Mouse (Mus musculus) erythroblast, embryonic 14.5 days (primary cell): ENCODE results near the gene Tbc1d8.

Experiments used
- GATA1 ChIP-seq: IDR thresholded peaks from 2 replicates; pipeline ENCODE4 v1.6.1; 2012; ENCODE audit warnings: low read length, inconsistent platforms, mixed read lengths
- TAL1 ChIP-seq: IDR thresholded peaks from 3 replicates; pipeline ENCODE4 v1.6.1; 2012; ENCODE audit warnings: low read length, inconsistent platforms, mixed read lengths

GRCm38 (mm10) chr1:39496995-39497394 is 18.4 kb upstream of the Tbc1d8 start:
- TF ChIP-seq TAL1 (no peak), GATA1 (no peak)
